Mouse (Mus musculus) testis, adult 2 months (tissue): ENCODE measurements around the gene Gm26602.

ENCODE experiments used
- CTCF ChIP-seq: fragments of 200-500 bp; IDR thresholded peaks from 2 replicates; pipeline ENCODE4 v1.5.1; 2012; ENCODE audit warnings: low read depth, mild to moderate bottlenecking, inconsistent platforms, low read length, moderate library complexity; ENCODE audit not compliant: control insufficient read depth, insufficient read depth, insufficient replicate concordance
- POLR2A ChIP-seq: fragments of 200-500 bp; IDR thresholded peaks from 2 replicates; pipeline ENCODE4 v1.6.1; 2012; ENCODE audit warnings: low read depth, mild to moderate bottlenecking, inconsistent platforms, low read length, moderate library complexity; ENCODE audit not compliant: control insufficient read depth

DNA sequence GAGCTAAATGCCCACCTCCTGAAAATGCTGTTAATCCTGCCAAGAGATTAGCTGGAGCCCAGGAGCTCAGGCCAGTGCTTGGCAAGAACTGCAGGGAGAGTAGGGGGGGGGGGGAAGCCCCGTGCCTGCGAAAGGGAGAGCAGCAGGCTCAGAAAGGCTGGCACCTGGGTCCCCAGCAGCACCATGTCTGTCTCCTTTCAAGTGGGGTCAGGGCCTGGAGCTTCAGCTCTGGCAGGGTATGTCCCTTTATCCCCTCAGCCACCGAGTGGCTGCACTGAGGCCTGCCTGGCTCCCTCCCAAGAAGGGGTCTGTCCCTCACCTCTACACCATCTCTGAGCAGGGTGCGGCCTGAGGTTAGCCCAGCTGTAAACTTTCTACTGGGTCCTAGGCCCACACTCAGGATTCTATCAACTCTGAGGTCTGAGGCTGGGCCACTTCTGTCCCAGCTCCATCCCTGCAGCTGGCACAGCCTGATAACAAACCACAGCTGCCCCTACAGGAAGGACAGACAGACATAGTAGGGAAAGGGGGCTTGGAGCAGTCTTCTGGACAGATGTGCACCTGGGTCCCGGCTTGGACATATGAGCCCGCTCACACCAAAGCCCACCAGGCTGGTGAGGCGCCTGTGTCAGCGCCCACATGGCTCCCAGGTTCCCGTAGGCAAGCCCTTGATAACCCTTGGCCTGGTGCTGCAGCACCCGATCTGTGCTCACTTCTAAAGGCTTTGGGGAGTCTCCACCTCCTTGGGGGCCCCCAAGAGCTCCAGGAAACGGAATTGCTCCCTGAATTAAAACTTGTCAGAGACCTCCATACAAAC is 3.7 kb downstream of the Gm26602 start:
- TF ChIP-seq CTCF (no peak), POLR2A (no peak)
